Mouse (Mus musculus) neutrophil, adult 65 days (primary cell): ENCODE data around the gene Adam1b. TPM values are rescaled to one million over a fixed set of nuclear protein-coding genes. Genes with fewer than 3 reads are reported as not detected.

Source experiments
- total RNA-seq: library from RNA; stranded (reverse); gene quantifications from 2 replicates; pipeline ENCODE4 v1.2.4, GENCODE M21; 2023

Gene Adam1b
- not detected in 2 replicates for total RNA-seq

GRCm38 (mm10) chr5:121503231-121503630 is at the start of gene Adam1b:
Gene Adam1b, minus strand, starts transcription at chr5:121503435.

GRCm38 (mm10) chr5:121545793-121546529 is 42.7 kb upstream of the Adam1b start, which contains the start of gene Mapkapk5:
Gene Mapkapk5, minus strand, starts transcription at chr5:121545905.

GRCm38 (mm10) chr5:121544910-121545792 is 41.9 kb upstream of the Adam1b start, which contains the start of the genes Adam1a and Gm42878:
Gene Adam1a, minus strand, starts transcription at chr5:121545482.
Gene Gm42878, minus strand, starts transcription at chr5:121545482.

GRCm38 (mm10) chr5:121452026-121452869 is 51.0 kb downstream of the Adam1b start, which contains the start of gene Erp29:
Gene Erp29, minus strand, starts transcription at chr5:121452506.

GRCm38 (mm10) chr5:121451644-121452025 is 51.6 kb downstream of the Adam1b start, which contains the start of gene Tmem116:
Gene Tmem116, plus strand, starts transcription at chr5:121451893.

Other genes starting within 250 kb of the Adam1b start
- 130 and 180 TPM in 2 replicates for gene Trafd1, start 117.8 kb downstream of the Adam1b start, total RNA-seq
- gene Naa25, start 105.5 kb downstream of the Adam1b start, total RNA-seq: 7.6 and 11.6 TPM in 2 replicates
- gene Tmem116, start 51.5 kb downstream of the Adam1b start, total RNA-seq: 0.29 and 0.47 TPM in 2 replicates
- 126 and 151 TPM in 2 replicates for gene Erp29, start 50.9 kb downstream of the Adam1b start, total RNA-seq
- 3.2 and 5.1 TPM in 2 replicates for gene Adam1a, start 42.0 kb upstream of the Adam1b start, total RNA-seq
- not detected in 2 replicates for gene Gm42878, start 42.0 kb upstream of the Adam1b start, total RNA-seq
- 77.6 and 77.7 TPM in 2 replicates for gene Mapkapk5, start 42.5 kb upstream of the Adam1b start, total RNA-seq
- gene Aldh2, start 90.4 kb upstream of the Adam1b start, total RNA-seq: 890 and 954 TPM in 2 replicates
- gene Acad12, start 115.5 kb upstream of the Adam1b start, total RNA-seq: 4.5 and 5.2 TPM in 2 replicates
- gene Acad10, start 157.1 kb upstream of the Adam1b start, total RNA-seq: 2.7 and 2.9 TPM in 2 replicates
- gene Brap, start 157.1 kb upstream of the Adam1b start, total RNA-seq: 76.7 and 98.4 TPM in 2 replicates
- 29.2 and 46.5 TPM in 2 replicates for gene Atxn2, start 207.9 kb upstream of the Adam1b start, total RNA-seq